Mouse (Mus musculus) ovary, postnatal 36 days (tissue): ENCODE results near the gene Gm15319.
"Not testable (repeated sequence)": the region's sequence is repeated elsewhere in the genome, so short reads cannot be mapped to it uniquely, and the experiment has no call there.

Experiments
- DNase-seq: peaks from one replicate; pipeline ENCODE4 v3.0.0; 2022; ENCODE audit warnings: low spot score, mixed read lengths

The Gm15319 gene

DNA sequence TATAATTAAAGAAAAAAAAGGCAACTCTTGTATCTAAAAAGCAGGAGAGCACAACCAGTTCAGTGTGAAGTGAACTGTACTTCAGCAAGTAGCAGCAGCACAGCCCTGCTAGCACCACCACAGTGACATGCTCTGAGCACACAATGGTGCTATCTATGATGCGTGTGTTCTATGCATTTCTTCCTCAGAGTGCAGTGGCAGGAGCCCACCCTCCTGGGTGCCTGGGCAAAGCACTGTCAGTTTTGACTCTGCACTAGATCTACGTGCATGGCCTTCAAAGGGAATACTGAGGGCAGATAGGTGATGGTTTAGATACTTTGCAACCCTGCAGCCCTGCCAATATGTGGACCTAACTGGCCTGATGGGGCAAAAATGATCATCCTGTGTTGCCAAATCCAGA is at the start of gene Gm15319:
Gene Gm15319, minus strand, starts transcription at position 101 of the 400 bp plus-strand sequence.
- not testable (repeated sequence) for DNase-seq

GRCm38 (mm10) chr8:20410355-20410754 is 47.3 kb upstream of the Gm15319 start:
- DNase-seq: not testable (repeated sequence)

GRCm38 (mm10) chr8:20408441-20409030 is 45.5 kb upstream of the Gm15319 start:
- DNase-seq: peak; percentile 15

GRCm38 (mm10) chr8:20389363-20389739 is 26.3 kb upstream of the Gm15319 start:
- peak; percentile 29 for DNase-seq

- peak; percentile 27 for DNase-seq
Measured at GRCm38 (mm10) chr8:20388706-20389362, 25.8 kb upstream of the Gm15319 start.

DNA sequence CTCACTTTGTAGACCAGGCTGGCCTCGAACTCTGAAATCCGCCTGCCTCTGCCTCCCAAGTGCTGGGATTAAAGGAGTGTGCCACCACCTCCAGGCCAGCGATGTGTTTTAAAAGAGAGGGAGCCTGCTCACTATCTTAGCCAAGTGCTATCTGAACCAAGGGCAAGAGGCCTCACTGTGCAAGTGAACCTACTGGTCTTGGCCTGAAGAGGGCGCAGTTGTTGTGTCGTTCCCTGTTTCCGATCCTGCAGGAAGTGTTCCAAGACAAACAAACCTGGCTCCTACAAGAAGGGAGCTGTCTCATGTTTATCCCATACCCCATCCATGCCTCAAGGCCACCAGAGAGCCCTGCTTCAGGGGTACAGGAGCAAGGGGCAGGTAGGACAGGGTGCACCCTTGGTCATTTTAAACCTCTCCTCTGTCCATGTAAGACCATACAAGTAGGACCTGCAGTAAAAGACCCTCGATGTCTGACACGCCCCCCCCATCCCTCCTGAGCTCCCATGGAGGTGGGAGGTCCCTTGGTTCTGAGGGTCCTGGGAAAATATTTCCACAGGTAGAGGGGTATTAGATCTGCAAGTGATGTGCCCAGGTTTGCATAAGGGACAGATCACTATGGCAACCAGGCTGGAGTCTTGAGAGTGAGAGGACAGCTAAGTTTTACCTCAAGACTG is 24.2 kb upstream of the Gm15319 start:
- peak; percentile 16 for DNase-seq

GRCm38 (mm10) chr8:20384990-20385389 is 22.0 kb upstream of the Gm15319 start:
- DNase-seq: not testable (repeated sequence)

DNA sequence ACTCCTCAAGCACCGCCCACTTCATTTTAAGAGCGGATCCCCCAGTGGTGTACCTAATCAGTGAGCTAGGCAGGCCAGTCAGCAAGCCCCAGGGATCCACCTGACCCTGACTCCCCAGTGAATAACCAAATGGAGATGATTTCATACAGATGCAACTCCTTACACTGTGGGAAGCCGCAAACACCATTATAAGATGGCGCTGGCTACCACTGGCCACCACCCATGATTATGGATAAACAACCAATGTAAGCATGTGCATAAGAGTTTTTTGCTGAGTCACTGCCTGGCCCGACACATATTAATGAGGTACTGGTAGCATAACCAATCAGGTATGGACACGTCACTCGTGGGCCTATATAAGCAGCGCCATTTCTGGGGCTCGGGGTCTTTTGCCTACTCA is 21.1 kb upstream of the Gm15319 start:
- not testable (repeated sequence) for DNase-seq

GRCm38 (mm10) chr8:20382146-20382545 is 19.1 kb upstream of the Gm15319 start:
- DNase-seq: not testable (repeated sequence)

GRCm38 (mm10) chr8:20381637-20382036 is 18.6 kb upstream of the Gm15319 start:
- not testable (repeated sequence) for DNase-seq

- DNase-seq: not testable (repeated sequence)
Measured at GRCm38 (mm10) chr8:20381239-20381620, 18.2 kb upstream of the Gm15319 start.

GRCm38 (mm10) chr8:20380590-20381238 is 17.7 kb upstream of the Gm15319 start:
- not testable (repeated sequence) for DNase-seq

DNA sequence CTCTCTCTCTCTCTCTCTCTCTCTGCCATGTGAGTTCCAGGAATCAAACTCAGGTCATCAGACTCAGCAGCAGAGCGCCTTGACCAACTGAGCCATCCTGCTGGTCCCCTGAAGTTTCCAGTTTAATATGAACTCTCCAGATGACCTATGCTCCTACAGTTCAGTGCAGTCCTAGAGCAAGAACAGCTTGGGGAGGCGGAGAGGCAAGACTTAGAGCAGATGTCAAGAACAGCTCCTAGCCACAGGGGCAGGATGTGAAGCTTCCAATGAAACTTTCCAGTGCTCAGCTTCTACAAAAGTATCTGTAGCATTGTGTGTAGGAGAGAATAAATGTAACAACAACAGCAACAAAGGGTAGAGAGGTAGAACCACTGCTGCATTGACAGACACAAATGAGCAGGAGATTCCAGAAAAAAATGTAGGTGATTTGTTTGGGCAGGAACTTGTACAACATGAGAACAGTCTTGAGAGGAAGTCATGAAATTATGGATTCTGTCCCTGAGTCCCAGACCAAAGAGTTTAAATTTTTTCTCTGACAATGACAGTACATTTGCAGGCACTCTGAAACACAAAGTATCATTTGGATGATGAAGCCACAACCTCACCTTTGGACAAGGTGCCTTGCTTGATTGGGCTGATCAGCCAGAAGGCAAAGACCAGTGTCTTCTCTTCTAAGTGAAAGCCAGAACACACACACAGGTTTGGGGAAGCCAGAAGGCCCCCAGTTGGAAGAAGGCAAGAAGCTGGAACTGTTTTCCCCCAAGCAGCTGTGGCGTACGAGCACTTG is 16.8 kb upstream of the Gm15319 start:
- not testable (repeated sequence) for DNase-seq

DNA sequence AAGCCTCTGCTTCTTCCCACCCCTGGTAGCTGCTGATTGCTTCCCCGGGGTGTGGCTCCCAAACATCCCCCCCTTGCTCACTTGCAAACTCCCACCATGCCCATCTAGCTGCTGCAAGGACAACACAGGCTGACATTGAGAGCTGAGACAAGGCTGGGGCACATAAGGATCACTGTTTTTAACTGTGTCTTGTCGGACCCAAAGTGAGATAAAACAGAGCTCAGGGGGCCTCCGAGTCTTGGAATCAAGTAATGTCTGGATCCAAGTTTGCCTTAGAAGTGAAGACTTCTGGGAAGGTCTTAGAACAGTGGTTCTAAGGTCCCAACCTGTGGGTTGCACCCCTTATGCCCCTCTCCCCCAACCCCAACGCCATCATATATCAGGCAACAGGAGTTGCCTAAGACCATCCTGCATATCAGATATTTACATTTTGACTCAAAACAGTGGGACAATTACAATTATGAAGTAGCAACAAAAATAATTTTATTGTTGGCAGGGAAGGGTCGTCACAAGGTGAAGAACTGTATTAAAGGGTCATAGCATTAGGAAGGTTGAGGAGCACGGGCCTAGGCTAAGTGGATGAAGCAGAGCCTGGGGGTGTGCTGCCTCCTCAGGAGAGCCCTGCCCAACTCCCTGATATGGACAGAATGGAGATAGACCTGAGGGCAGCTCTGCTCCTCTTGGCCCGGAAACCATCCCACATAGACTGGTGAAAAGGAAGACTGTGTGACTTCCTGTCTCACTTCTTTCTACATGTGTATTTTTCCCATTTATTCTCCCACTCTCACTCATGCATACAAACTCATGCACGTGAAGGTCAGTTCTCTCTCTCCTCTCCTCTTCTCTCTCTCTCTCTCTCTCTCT is 16.0 kb upstream of the Gm15319 start:
- not testable (repeated sequence) for DNase-seq

GRCm38 (mm10) chr8:20378353-20378752 is 15.3 kb upstream of the Gm15319 start:
- peak; percentile 49 for DNase-seq

GRCm38 (mm10) chr8:20375698-20376097 is 12.7 kb upstream of the Gm15319 start:
- DNase-seq: not testable (repeated sequence)

DNA sequence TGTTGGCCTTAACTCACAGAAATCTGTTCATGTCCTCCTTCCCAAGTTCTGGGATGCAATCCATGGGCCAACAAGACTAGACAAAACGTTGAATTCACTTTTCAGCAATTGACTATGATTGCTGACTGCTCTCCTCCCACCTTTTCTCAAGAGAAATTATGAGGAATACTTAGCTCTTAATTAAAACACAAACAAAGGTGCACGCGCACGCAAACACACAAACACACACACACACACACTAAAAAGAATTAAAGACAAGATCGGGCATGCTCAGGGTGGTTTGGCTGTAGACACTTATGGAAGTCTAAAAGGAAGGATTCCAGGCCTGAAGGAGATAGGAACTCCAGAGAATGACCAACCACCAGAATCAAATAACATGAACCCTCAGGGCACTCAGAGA is 6.6 kb downstream of the Gm15319 start:
- DNase-seq: not testable (repeated sequence)

DNA sequence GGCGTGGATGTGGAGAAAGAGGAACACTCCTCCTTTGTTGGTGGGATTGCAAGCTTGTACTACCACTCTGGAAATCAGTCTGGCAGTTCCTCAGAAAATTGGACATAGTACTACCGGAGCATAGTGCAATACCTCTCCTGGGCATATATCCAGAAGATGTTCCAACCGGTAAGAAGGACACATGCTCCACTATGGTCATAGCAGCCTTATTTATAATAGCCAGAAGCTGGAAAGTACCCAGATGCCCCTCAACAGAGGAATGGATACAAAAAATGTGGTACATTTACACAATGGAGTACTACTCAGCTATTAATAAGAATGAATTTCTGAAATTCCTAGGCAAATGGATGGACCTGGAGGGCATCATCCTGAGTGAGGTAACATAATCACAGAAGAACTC is 9.4 kb downstream of the Gm15319 start:
- DNase-seq: not testable (repeated sequence)

DNA sequence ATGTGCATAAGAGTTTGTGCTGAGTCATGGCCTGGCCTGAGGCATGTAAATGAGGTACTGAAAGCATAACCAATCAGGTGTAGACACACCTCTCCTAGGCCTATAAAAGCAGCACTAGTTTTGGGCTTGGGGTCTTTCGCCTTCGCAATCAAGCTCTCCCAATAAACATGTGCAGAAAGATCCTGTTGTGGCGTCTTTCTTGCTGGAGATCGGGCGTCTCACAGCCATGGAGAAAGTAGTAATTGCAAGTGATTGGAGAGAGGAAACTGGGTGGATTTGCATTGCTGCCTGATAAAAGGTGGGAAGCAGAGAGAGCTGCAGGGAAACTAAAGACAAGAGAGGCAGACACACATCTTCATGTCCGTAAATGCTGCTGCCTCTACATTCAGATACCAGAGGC is 60.3 kb downstream of the Gm15319 start:
- not testable (repeated sequence) for DNase-seq

DNA sequence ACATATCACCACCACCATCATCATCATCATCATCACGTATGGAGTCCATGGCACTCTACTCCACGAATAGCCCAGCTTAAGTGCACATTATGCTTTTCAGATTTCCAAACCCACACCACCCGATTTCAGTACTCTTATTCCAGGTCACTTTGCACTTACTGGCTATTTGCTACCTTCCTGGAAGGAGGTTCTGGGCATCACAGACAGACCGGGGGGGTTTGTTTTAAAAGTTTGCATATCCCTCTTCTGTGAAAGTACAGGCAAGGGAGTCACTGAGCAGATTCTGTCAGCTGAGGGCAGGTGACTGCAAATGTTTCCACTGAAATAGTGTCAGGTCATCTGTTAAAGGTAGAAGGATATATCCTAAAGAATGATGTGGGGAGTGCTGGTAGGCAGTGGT is 63.0 kb downstream of the Gm15319 start:
- not testable (repeated sequence) for DNase-seq
